Mouse (Mus musculus): ENCODE data around the gene Sidt2.

Gene Sidt2

GRCm38 (mm10) chr9:45955107-45955963 is at the start of gene Sidt2:
Gene Sidt2 (minus strand): TSS chr9:45955258.
- DNase-seq (ENCODE audit: low read depth, low spot score), result peak; percentile 96

GRCm38 (mm10) chr9:46004529-46004928 is 49.5 kb upstream of the Sidt2 start:
- no peak for DNase-seq (ENCODE audit: low read depth, low spot score)

- DNase-seq (ENCODE audit: low read depth, low spot score), result peak; percentile 82
Measured at GRCm38 (mm10) chr9:46003729-46004128, 48.7 kb upstream of the Sidt2 start.

DNA sequence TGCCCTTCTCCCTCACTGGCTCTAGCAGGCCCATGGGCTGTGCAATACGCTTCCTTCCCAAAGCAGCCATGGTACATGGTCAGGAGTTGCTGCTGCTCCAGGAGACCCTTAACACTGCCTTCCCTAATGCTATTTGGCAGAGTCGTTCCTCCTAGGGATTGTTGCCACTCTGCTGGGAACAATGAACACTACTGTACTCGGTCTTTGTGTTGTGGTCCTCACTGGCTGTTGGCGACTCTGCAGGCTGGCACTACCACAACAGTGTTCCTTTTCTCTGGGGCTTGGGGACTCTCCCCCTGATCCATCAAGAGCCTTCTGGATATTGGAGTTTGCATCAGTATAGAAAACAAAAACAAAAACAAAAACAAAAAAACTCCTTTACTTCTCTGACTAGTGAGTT is 44.0 kb upstream of the Sidt2 start:
- DNase-seq (ENCODE audit: low read depth, low spot score), result peak; percentile 86

DNA sequence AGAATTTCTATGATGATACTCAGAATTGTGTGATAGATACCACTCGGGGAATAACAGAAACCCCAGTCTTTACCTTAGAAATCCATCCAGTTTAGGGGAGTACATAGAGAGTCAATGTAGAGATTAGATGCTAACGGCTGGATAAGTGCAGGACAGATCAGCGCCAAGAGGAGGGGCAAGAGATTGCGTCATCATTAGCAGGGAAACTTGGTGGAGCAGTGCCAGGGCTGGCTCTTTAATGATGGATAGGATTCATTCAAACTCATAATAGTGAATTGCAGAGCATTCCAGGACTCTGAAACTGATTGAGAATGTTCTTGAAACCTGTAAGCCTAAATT is 30.1 kb upstream of the Sidt2 start:
- DNase-seq (ENCODE audit: low read depth, low spot score), result peak; percentile 81

DNA sequence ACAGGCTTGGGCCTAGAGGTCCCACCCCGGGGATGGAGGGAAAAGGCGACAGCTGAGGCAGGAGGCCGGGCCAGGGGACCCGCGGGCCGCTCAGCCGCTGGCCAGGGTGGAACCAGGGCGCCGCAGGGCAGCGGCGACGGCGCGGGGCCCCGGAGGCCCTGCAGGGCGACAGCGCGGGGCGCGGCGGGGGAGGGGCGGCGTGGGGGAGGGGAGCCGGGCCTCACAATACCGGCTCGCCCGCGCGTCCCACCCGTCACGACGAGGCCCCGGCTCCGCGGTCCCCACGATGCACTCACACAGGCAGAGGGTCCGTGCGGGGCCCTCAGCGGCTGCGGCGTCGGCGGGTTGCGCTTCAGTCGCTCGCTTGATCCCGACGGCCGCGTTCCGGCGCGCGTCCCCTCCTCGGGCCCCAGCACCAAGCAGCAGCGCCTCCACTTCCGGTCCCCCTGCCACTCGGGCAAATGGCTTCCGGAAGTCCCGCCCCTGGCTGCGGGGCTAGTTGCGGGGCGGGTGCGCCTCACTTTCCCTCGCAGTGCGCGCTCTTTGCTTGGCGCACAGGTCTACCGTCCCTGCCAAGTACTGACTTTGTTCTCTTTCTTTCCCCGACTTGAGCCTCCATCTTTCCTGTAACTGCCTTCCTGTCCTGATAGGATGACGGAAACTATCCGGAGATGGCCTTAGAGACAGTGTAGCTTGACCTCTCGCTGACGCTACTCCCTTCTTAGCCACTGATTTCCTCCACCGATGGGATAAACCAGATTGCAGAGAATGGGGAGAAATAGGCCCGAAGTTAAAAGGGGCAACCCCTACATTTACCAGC is 29.6 kb upstream of the Sidt2 start:
- peak; percentile 95 for DNase-seq (ENCODE audit: low read depth, low spot score)

GRCm38 (mm10) chr9:45983676-45984408 is 28.8 kb upstream of the Sidt2 start:
- DNase-seq (ENCODE audit: low read depth, low spot score), result peak; percentile 31

GRCm38 (mm10) chr9:45981331-45981730 is 26.3 kb upstream of the Sidt2 start:
- DNase-seq (ENCODE audit: low read depth, low spot score), result no peak

- no peak for DNase-seq (ENCODE audit: low read depth, low spot score)
Measured at GRCm38 (mm10) chr9:45980611-45981010, 25.6 kb upstream of the Sidt2 start.

- DNase-seq (ENCODE audit: low read depth, low spot score), result no peak
Measured at GRCm38 (mm10) chr9:45979778-45980177, 24.7 kb upstream of the Sidt2 start.

DNA sequence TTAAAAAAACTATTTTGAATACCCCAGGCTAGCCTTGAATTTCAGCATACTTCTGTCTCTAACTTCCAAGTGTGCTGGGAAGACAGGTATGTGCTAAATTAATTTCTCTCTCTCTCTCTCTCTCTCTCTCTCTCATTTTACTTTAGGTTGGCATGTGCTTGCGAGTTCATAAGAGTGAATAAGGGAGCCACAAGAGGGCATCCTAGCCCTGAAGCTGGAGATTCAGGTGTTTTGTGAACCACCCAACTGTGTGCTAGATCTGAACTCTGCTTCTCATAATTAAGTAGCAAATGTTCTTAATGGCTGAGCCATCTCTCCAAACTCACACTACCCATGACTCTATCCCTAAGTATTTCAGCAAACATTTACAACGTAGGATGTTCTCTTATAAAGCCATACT is 21.8 kb upstream of the Sidt2 start:
- peak; percentile 65 for DNase-seq (ENCODE audit: low read depth, low spot score)

GRCm38 (mm10) chr9:45963577-45963976 is 8.5 kb upstream of the Sidt2 start:
- DNase-seq (ENCODE audit: low read depth, low spot score), result no peak

- peak; percentile 69 for DNase-seq (ENCODE audit: low read depth, low spot score)
Measured at GRCm38 (mm10) chr9:45961855-45962254, 6.8 kb upstream of the Sidt2 start.

GRCm38 (mm10) chr9:45959661-45960060 is 4.6 kb upstream of the Sidt2 start:
- no peak for DNase-seq (ENCODE audit: low read depth, low spot score)

GRCm38 (mm10) chr9:45958851-45959250 is 3.8 kb upstream of the Sidt2 start:
- peak; percentile 42 for DNase-seq (ENCODE audit: low read depth, low spot score)

- no peak for DNase-seq (ENCODE audit: low read depth, low spot score)
Measured at GRCm38 (mm10) chr9:45958023-45958670, 3.1 kb upstream of the Sidt2 start.

GRCm38 (mm10) chr9:45954294-45955106 is 558 bp downstream of the Sidt2 start:
- DNase-seq (ENCODE audit: low read depth, low spot score), result peak; percentile 73

GRCm38 (mm10) chr9:45953511-45954293 is 1.4 kb downstream of the Sidt2 start:
- no peak for DNase-seq (ENCODE audit: low read depth, low spot score)

DNA sequence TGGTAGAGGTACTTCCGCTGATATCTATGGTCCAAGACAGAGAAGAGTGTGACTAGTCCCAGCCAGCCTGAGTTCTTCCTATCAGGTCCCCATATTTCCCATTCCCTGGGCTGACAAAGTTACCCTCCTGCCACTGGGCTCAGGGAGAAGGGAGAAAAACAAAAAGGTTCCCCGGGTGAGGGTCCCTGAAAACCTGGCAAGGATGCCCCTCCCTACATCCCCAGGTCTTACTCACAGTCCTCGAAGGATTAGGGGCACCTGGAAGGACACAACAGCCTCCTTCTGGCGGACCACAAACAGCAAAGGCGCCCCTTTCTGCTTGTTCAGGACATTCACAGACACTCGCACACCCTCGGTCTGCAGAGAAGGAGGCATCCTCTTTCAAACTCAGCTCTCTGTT is 2.2 kb downstream of the Sidt2 start:
- no peak for DNase-seq (ENCODE audit: low read depth, low spot score)

DNA sequence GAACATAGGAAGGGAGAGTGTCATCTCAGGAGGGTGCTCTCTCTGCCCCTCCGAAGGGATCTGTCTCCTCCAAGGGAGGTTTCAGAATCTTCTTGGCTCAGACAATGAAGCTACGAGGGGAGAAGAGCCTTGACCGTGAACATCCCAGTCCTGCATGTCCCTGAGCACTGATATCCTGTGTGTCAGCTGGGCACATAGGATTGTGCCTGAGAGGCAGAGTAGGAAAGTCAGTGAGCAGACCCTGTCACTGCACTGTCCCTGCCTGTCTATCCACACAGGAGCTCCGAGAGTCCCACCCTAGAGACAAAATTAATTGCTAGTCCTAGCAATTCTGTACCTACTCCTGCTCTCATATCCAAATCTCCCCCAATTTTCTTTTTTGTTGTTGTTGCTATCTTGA is 3.0 kb downstream of the Sidt2 start:
- DNase-seq (ENCODE audit: low read depth, low spot score), result no peak

All from brain, adult 2 months (tissue).